Mouse (Mus musculus): ENCODE measurements around the gene Lsm11.

- TF ChIP-seq POLR2A (IDR thresholded peaks at IDR 0.05; ENCODE audit: insufficient read depth, low read depth, low read length) (no peak), CTCF (IDR thresholded peaks at IDR 0.05; ENCODE audit: insufficient read depth, low read depth, low read length) (no peak)
These were observed 23.7 kb upstream of the Lsm11 start for GRCm38 (mm10) chr11:45968466-45968865.
